Mouse (Mus musculus) leukemia stem cell, adult 10-12 weeks (primary cell): ENCODE data around the gene Fdx1. TPM values are rescaled to one million over a fixed set of nuclear protein-coding genes. Genes with fewer than 3 reads are reported as not detected.

Experiments used
- polyA plus RNA-seq: library from polyadenylated mRNA; stranded (reverse); fragments of >175 nt; gene quantifications from 2 replicates; pipeline ENCODE4 v1.2.3, GENCODE M21; 2012; ENCODE audit warnings: low replicate concordance

The Fdx1 gene
- polyA plus RNA-seq = 11.1 and 22.5 TPM in 2 replicates

GRCm38 (mm10) chr9:51962975-51963701, at the start of gene Fdx1:
TSS of gene Fdx1 (minus strand) at chr9:51963556.

Other genes with a start within 250 kb of the Fdx1 start
- gene Arhgap20, start 198.2 kb downstream of the Fdx1 start, polyA plus RNA-seq = 0.03 and 0.07 TPM in 2 replicates
- 12.8 and 16.6 TPM in 2 replicates for gene Rdx, start 83.6 kb upstream of the Fdx1 start, polyA plus RNA-seq
- gene Zc3h12c, start 205.0 kb upstream of the Fdx1 start, polyA plus RNA-seq = 0.07 TPM in 1 of 2 replicates, not detected in the other